Mouse (Mus musculus): ENCODE data around the gene Atxn7l3.

The Atxn7l3 gene

DNA sequence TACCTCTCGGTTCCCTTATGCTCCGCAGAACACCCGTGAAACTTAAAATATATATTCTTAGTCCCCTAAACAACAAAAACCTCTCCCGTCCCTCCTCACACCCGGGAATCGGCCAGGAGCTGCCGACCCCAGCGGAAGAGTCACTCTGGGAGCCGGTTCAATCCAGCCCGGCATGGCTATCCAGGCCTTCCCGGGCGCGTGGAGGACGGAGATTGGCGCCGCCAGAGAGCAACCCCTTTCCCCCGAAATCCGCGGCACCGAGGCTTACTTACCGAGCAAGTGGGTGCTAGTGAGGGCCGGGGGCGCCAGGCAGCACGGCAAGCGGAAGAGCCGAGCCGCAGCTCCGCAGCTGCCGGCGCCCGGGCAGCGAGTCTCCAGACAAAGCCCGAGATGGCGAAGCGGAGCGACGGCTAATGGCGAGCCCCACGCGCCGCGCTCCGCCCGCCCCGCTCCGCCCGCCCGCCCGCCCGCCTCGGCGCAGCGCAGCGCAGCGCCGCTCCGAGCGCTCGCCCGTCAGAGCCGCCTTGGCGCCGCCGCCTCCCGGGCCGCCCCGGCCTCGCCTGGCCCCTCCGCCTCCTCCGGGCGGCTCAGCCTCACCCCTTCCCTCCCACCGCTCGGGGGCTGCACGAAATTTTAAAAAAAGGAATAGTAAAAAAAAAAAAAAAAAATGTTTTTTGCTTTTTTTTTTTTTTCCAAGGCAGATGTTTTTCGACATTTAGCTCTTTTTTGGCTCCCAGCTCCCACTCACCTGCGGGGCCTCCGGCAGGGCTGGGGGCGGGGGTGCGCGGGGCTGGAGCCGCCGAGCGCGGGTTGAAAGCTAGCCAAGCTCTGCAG is 22.4 kb upstream of the Atxn7l3 start:
- DNase-seq (ENCODE audit: low spot score in 2 of 2) = peak; percentile 68 to 89

DNA sequence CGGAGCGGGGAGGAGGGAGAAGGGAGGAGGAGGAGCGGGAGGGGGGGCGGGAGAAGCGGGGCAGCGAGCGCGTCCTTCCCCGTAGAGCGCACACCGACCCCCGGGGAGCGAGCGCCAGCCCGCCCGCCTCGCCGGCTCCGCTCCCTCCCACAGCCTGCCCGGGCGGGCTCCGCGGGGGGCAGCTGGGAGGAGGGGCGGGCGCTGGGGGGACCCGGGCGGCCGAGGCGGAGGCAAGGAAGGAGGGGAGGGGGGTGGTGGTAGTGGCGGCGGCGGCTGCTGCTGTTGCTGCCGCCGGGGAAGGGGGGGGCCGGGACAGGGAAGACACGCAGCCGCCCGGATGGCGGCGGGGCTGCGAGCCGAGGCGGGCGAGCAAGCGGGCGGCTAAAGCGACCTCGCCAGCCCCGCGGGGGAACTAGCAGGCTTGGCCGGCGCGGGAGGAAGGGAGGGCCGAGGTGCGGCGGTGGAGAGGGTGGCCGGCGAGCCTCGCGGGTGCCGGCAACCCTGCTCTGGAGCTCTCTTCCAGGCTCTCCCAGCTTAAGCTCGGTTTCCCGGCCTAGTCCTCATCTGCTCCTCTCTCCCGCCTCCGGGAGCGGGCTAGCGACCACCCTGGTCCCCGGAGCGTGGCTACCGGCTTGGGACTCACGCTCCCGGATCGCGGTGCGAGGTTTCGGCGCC is 21.6 kb upstream of the Atxn7l3 start:
- peak; percentile 72 to 89 for DNase-seq (ENCODE audit: low spot score in 2 of 2)

DNA sequence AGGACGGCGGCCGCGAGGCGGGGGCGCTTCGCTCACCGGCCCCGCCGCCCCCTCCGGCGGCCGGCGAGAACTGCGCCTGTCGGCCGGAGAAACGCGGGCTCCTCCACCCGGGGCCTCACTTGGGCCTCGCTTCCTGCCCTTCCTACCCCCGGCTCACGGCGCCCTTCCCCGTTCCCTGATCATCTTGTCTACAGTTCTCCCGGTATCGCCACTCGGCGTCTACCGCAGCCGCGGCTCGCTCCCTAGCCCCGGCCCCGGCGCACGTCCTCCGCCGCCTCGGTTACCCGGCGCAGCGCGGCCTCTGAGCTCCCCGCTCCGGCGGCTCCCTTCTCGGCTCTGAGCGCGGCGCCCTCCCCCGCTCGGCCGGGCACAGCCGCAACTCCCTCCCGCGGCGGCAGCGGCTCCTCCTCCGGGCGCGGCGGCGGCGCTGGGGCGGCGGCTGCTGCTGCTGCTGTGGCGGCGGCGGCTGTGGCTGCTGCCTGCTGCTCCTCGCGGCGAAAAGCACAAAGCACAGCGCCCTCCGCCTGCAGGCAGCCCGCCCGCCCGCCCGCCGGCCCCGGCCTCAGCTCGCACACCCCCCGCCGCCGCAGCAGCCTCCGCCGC is 21.0 kb upstream of the Atxn7l3 start:
- DNase-seq (ENCODE audit: low spot score in 2 of 2) = peak; percentile 76 to 90

GRCm38 (mm10) chr11:102316572-102317297 is 20.3 kb upstream of the Atxn7l3 start:
- DNase-seq (ENCODE audit: low spot score in 2 of 2) = peak; percentile 93 to 97

- peak in 1 of 2 experiments; percentile 67 for DNase-seq (ENCODE audit: low spot score in 2 of 2)
Observed at GRCm38 (mm10) chr11:102315690-102316571, 19.5 kb upstream of the Atxn7l3 start.

DNA sequence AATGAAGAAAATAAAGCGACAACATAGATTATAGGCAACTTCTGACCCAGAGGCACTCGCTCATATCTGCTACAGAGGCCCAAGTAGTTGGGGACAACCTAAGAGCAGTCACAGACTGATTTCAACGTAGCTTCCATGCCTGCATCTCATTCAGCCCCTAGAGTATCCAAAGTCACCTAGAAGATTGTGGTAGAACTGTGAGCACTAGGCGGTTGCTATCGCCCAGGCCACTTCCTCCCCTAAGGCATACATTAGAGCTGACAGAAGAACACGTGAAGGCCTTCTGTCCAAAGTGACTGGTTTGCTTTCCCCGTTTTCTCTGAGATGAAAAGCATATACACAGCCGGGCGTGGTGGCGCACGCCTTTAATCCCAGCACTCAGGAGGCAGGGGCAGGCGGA is 17.9 kb upstream of the Atxn7l3 start:
- peak in 1 of 2 experiments; percentile 58 for DNase-seq (ENCODE audit: low spot score in 2 of 2)

DNA sequence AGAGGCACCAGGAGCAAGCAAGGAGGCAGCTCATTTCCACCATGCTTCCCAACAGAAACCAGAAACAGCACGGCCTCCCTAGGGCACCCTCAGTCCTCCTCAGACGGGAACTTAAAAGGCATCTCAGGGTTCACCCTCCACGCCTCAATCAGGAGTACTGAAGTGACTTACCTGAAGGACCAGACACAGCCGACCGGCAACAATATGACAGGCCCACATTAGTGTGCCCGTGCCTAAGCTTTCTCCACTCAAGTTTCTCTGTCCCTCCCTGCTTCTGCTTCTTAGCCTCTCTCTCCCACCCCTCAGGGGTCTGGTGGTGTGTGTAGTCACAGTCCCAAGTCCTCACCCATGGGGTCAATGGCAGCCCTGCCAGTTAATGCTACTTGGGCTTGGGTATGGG is 16.2 kb upstream of the Atxn7l3 start:
- DNase-seq (ENCODE audit: low spot score in 2 of 2) = peak; percentile 11 to 60

- DNase-seq (ENCODE audit: low spot score in 2 of 2) = peak in 1 of 2 experiments; percentile 54
Observed at GRCm38 (mm10) chr11:102311966-102312365, 15.5 kb upstream of the Atxn7l3 start.

DNA sequence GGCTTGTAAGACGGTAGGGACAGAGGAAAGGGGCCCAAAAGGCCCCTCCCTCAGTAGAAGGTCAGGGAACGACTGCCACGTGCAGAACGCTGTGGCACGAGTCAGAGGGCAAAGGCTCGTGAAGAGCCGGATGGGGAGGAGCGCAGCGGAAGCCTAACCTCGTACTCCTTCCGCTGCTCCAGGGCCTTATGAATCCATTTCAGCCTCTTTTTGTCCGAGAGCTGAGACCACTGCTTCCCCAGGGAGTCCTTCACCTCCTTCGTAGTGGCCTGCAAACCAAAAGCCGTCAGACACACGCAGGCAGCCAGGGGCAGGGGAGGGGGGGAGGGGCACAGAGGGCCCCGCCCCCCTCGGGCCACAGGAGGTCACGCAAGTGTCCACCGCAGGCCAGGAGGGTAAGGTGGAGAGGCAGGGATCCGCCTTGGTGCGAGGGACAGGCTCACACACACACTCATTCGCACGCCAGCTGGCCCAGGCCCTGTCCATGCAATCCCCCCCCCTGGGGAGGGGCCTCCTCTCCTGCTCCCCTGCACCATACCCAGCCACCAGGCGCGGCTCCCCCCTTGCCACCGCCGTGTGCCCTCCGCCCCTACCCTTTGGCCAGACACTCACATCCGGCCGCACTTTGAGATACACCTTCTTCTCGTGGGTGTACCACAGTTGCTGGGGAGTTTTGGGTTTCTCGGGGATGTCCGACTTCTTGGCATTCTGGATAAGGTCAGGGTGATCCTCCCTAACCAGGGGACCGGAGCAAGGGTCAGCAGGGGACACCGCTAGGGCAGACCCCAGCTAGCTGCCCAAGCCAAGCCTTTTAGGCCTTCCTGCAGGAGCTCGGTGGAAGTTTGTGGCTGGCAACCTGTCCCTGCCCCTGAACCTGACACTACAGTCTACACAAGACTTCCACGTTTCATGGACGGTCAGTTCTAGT is 14.6 kb upstream of the Atxn7l3 start:
- DNase-seq (ENCODE audit: low spot score in 2 of 2) = peak in 1 of 2 experiments; percentile 15

GRCm38 (mm10) chr11:102309821-102310617 is 13.6 kb upstream of the Atxn7l3 start:
- peak in 1 of 2 experiments; percentile 20 for DNase-seq (ENCODE audit: low spot score in 2 of 2)

- DNase-seq (ENCODE audit: low spot score in 2 of 2) = peak; percentile 99
Observed at GRCm38 (mm10) chr11:102308979-102309378, 12.5 kb upstream of the Atxn7l3 start.

GRCm38 (mm10) chr11:102308104-102308503 is 11.7 kb upstream of the Atxn7l3 start:
- peak in 1 of 2 experiments; percentile 14 for DNase-seq (ENCODE audit: low spot score in 2 of 2)

- DNase-seq (ENCODE audit: low spot score in 2 of 2) = peak in 1 of 2 experiments; percentile 15
Observed at GRCm38 (mm10) chr11:102305359-102305758, 8.9 kb upstream of the Atxn7l3 start.

GRCm38 (mm10) chr11:102304141-102304540 is 7.7 kb upstream of the Atxn7l3 start:
- peak in 1 of 2 experiments; percentile 10 for DNase-seq (ENCODE audit: low spot score in 2 of 2)

GRCm38 (mm10) chr11:102299839-102300238 is 3.4 kb upstream of the Atxn7l3 start:
- peak; percentile 79 to 92 for DNase-seq (ENCODE audit: low spot score in 2 of 2)

DNA sequence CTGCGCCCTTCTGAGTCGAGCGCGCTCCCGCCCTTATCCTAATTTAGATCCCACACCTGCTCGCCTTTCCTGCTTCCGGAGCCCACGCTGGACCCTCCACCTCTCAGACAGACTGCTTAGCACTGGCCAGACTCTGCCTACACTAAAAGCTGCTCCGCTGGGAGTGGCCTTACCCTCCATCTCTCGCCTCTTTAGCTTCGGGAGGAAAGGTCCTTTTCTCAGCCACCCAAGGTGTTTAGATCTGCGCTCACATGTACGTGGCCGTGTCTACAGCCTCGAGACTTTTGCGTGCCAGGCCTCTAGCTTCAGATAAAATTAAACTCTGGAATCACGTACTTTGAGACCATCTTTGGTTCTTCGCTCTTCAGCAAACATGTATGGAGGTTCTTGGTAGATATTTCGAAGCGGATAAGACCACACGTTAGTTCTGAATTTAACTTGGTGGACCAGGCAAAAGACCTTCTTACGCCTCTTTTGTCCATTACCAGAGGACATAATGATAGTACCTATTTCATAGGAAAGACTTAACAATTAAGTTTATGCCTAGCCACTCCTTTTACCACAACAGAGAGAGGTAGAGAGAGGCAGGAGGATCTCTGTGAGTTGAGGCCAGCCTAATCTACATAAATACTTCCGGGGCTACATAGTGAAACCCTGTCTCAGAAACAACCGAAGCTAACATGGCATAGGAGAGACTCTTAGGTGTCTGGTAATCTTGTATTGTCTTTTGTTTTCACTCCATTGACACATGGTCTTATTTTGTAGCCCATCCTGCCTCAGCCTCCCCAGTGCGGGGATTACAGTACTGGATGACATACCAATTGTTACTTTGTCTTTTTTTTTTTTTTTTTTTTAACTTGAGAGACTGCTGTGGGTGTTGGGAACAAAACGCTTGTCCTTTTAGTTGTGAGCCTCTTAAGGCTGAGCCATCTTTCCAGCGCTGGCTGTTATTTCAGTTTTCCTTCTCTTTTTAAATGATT is 1.4 kb upstream of the Atxn7l3 start:
- DNase-seq (ENCODE audit: low spot score in 2 of 2) = no peak
